Mouse (Mus musculus): ENCODE results near the gene Vmn1r139.
"Not testable (repeated sequence)": the region's sequence is repeated elsewhere in the genome, so short reads cannot be mapped to it uniquely, and the experiment has no call there.

Gene Vmn1r139

DNA sequence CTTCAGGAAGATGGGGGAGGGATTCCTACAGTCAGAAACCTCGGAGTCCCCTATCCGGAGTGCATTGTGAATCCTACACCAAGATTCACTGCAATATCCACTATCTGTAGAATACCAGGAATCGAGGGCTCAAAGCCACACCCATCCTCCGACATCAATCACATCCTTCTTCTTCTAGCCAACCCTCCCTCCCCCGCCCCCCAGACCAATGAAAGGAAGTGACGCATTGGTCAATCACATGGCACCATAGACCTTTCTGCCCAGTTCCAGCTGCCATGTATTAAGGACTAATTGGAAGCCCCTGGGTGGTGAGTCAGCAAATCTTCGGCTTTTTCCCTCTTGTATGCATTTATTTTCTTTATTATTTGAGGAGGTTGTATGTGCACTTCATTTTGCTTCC lies at the start of gene Vmn1r139:
Gene Vmn1r139 (plus strand): TSS at position 301 of the 400 bp plus-strand sequence.
- DNase-seq, result not testable (repeated sequence)

DNA sequence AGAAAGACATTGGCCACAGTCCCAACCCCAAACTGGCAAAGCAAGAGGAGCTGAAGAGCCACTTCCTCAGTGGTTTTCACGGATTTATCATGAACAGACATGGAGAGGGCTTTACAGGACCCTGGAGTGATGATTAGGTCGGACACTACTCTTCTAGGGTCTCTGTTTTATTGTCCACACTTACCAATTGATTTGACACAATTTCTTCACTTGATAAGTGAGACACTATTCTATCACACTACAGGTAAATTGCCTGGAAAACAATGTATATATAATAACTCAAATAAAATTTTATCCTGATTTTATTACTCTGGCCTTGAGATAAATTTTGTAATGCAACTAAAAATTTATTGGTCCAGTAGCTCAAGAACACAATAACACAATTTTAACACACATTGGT lies 40.1 kb upstream of the Vmn1r139 start, which contains the start of gene Vmn1r138:
Gene Vmn1r138 (minus strand): TSS at position 101 of the 400 bp plus-strand sequence.
- DNase-seq, result not testable (repeated sequence)

DNA sequence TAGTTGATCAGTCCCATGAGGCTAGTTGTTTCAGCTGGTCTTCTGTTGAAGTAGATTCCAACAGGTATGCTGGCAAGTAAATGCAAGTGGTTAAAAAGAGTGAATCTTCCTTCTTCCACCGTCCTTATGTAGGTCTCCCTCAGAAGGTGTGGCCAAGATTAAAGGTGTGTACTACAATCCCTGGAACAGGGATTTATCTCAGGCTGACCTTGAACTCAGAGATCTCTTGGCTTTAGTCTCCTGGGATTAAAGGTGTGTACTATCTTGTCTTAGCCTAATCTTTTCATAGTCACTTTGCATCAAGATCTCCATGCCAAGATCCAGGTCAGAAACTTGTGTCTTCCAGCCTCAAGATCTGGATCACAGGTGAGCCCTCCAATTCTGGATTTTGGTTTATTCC lies 12.7 kb upstream of the Vmn1r139 start, which contains the start of gene Gm6176:
Gene Gm6176 (minus strand): TSS at position 101 of the 400 bp plus-strand sequence.
- DNase-seq, result not testable (repeated sequence)

DNA sequence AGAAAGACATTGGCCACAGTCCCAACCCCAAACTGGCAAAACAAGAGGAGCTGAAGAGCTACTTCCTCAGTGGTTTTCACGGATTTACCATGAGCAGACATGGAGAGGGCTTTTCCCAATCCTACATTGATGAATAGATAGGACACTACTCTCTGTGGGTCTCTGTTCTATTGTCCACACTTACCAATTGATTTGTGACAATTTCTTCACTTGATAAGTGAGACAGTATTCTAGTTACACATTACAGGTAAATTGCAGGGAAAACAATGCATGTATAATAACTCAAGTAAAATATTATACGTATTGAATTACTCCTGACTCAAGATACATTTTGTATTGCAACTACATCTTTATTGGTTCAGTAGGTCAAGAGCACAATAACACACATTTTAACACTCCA lies 49.3 kb downstream of the Vmn1r139 start, which contains the start of gene Gm16451:
Gene Gm16451 (minus strand): TSS at position 101 of the 400 bp plus-strand sequence.
- DNase-seq, result not testable (repeated sequence)

DNA sequence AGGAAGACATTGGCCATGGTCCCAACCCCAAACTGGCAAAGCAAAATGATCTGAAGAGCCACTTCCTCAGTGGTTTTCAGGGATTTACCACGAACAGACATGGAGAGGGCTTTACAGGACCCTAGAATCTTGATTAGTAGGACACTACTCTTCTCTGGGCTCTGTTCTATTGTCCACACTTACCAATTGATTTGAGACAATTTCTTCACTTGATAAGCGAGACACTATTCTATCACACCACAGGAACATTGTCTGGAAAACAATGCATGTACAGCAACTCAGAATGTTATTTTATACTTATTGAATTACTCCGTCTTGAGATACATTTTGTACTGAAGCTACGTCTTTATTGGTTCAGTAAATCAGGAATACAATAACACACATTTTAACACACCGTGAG lies 65.8 kb downstream of the Vmn1r139 start, which contains the start of gene Gm10666:
Gene Gm10666 (minus strand): TSS at position 101 of the 400 bp plus-strand sequence.
- DNase-seq, result not testable (repeated sequence)
